Mouse (Mus musculus): ENCODE measurements around the gene Anapc15. TPM values are rescaled to one million over a fixed set of nuclear protein-coding genes. Genes with fewer than 3 reads are reported as not detected.
A peak's percentile ranks its signal among the peaks of the same experiment; 100 is the strongest.
"Not testable (repeated sequence)": the region's sequence is repeated elsewhere in the genome, so short reads cannot be mapped to it uniquely, and the experiment has no call there.

Anapc15 gene
- polyA plus RNA-seq, 1 experiment: 5.8 TPM

- Histone ChIP-seq H3K27me3 (ENCODE audit: control insufficient read depth) (no peaks in the 10 kb centered on the region), H3K4me3 (replicated peaks) (no peak overlapping the region), H3K4me1 (ENCODE audit: control insufficient read depth) (peaks cover 20% of the 10 kb centered on the region), H3K36me3 (ENCODE audit: control insufficient read depth) (no peaks in the 10 kb centered on the region), H3K9me3 (ENCODE audit: control insufficient read depth, low read length) (no peaks in the 10 kb centered on the region)
- TF ChIP-seq TAL1 (IDR thresholded peaks at IDR 0.05; ENCODE audit: low read length): no peak
- no peak for TF ChIP-seq GATA1 (IDR thresholded peaks at IDR 0.05; ENCODE audit: low read length)
These were observed 64.6 kb downstream of the Anapc15 start for GRCm38 (mm10) chr7:101928093-101928492.

- no peaks in the 10 kb centered on the region for H3K27me3 ChIP-seq (ENCODE audit: control insufficient read depth)
- TF ChIP-seq GATA1 (IDR thresholded peaks at IDR 0.05; ENCODE audit: low read length): no peak
- no peak for TF ChIP-seq TAL1 (IDR thresholded peaks at IDR 0.05; ENCODE audit: low read length)
- peaks cover 51% of the 10 kb centered on the region for H3K4me1 ChIP-seq (ENCODE audit: control insufficient read depth)
- no peaks in the 10 kb centered on the region for H3K9me3 ChIP-seq (ENCODE audit: control insufficient read depth, low read length)
- H3K36me3 ChIP-seq (ENCODE audit: control insufficient read depth): peaks cover 25% of the 10 kb centered on the region
- H3K4me3 ChIP-seq (replicated peaks): peak overlapping the region; percentile 99
These were observed 69.0 kb downstream of the Anapc15 start for GRCm38 (mm10) chr7:101932551-101932950.

GRCm38 (mm10) chr7:101933300-101933699, 69.8 kb downstream of the Anapc15 start:
- no peak for TF ChIP-seq GATA1 (IDR thresholded peaks at IDR 0.05; ENCODE audit: low read length)
- TF ChIP-seq TAL1 (IDR thresholded peaks at IDR 0.05; ENCODE audit: low read length): no peak
- H3K36me3 ChIP-seq (ENCODE audit: control insufficient read depth): peaks cover 31% of the 10 kb centered on the region
- H3K9me3 ChIP-seq (ENCODE audit: control insufficient read depth, low read length): no peaks in the 10 kb centered on the region
- peaks cover 56% of the 10 kb centered on the region for H3K4me1 ChIP-seq (ENCODE audit: control insufficient read depth)
- no peaks in the 10 kb centered on the region for H3K27me3 ChIP-seq (ENCODE audit: control insufficient read depth)
- H3K4me3 ChIP-seq (replicated peaks): peak overlapping the region; percentile 99

- no peak for TF ChIP-seq TAL1 (IDR thresholded peaks at IDR 0.05; ENCODE audit: low read length)
- Histone ChIP-seq H3K27me3 (ENCODE audit: control insufficient read depth) (no peaks in the 10 kb centered on the region), H3K4me3 (replicated peaks) (peak within 1 kb of the TSS; percentile 99), H3K36me3 (ENCODE audit: control insufficient read depth) (peaks cover 36% of the 10 kb centered on the region), H3K9me3 (ENCODE audit: control insufficient read depth, low read length) (no peaks in the 10 kb centered on the region), H3K4me1 (ENCODE audit: control insufficient read depth) (peaks cover 60% of the 10 kb centered on the region)
These were observed 70.3 kb downstream of the Anapc15 start, which contains the start of the genes Lrrc51 and Numa1 for GRCm38 (mm10) chr7:101933751-101934240. TSS of gene Lrrc51 (minus strand) at chr7:101933895. TSS of gene Numa1 (plus strand) at chr7:101934111.

- peaks cover 70% of the 10 kb centered on the region for H3K4me1 ChIP-seq (ENCODE audit: control insufficient read depth)
- H3K4me3 ChIP-seq (replicated peaks): peak overlapping the region; percentile 99
- no peaks in the 10 kb centered on the region for H3K9me3 ChIP-seq (ENCODE audit: control insufficient read depth, low read length)
- TF ChIP-seq GATA1 (IDR thresholded peaks at IDR 0.05; ENCODE audit: low read length) (no peak), TAL1 (IDR thresholded peaks at IDR 0.05; ENCODE audit: low read length) (no peak)
- H3K27me3 ChIP-seq (ENCODE audit: control insufficient read depth): no peaks in the 10 kb centered on the region
- peaks cover 55% of the 10 kb centered on the region for H3K36me3 ChIP-seq (ENCODE audit: control insufficient read depth)
These were observed 72.4 kb downstream of the Anapc15 start for GRCm38 (mm10) chr7:101935957-101936356.

GRCm38 (mm10) chr7:101936996-101937395, 73.5 kb downstream of the Anapc15 start:
- Histone ChIP-seq H3K27me3 (ENCODE audit: control insufficient read depth) (no peaks in the 10 kb centered on the region), H3K4me1 (ENCODE audit: control insufficient read depth) (peaks cover 75% of the 10 kb centered on the region), H3K4me3 (replicated peaks) (no peak overlapping the region), H3K9me3 (ENCODE audit: control insufficient read depth, low read length) (no peaks in the 10 kb centered on the region), H3K36me3 (ENCODE audit: control insufficient read depth) (peaks cover 64% of the 10 kb centered on the region)
- TF ChIP-seq TAL1 (IDR thresholded peaks at IDR 0.05; ENCODE audit: low read length) (no peak), GATA1 (IDR thresholded peaks at IDR 0.05; ENCODE audit: low read length) (no peak)

- Histone ChIP-seq H3K4me3 (replicated peaks) (no peak overlapping the region), H3K36me3 (ENCODE audit: control insufficient read depth) (peaks cover 70% of the 10 kb centered on the region), H3K4me1 (ENCODE audit: control insufficient read depth) (peaks cover 75% of the 10 kb centered on the region), H3K27me3 (ENCODE audit: control insufficient read depth) (no peaks in the 10 kb centered on the region), H3K9me3 (ENCODE audit: control insufficient read depth, low read length) (no peaks in the 10 kb centered on the region)
- TF ChIP-seq GATA1 (IDR thresholded peaks at IDR 0.05; ENCODE audit: low read length): no peak
- no peak for TF ChIP-seq TAL1 (IDR thresholded peaks at IDR 0.05; ENCODE audit: low read length)
These were observed 74.1 kb downstream of the Anapc15 start for GRCm38 (mm10) chr7:101937569-101937968.

GRCm38 (mm10) chr7:101938348-101938747, 74.8 kb downstream of the Anapc15 start:
- peaks cover 73% of the 10 kb centered on the region for H3K4me1 ChIP-seq (ENCODE audit: control insufficient read depth)
- peaks cover 74% of the 10 kb centered on the region for H3K36me3 ChIP-seq (ENCODE audit: control insufficient read depth)

GRCm38 (mm10) chr7:101939758-101940157, 76.2 kb downstream of the Anapc15 start:
- no peak overlapping the region for H3K4me3 ChIP-seq (replicated peaks)
- peaks cover 83% of the 10 kb centered on the region for H3K36me3 ChIP-seq (ENCODE audit: control insufficient read depth)
- TF ChIP-seq TAL1 (IDR thresholded peaks at IDR 0.05; ENCODE audit: low read length): no peak
- TF ChIP-seq GATA1 (IDR thresholded peaks at IDR 0.05; ENCODE audit: low read length): no peak
- H3K9me3 ChIP-seq (ENCODE audit: control insufficient read depth, low read length): no peaks in the 10 kb centered on the region; the same call in 1 of the 2 replicates
- peaks cover 78% of the 10 kb centered on the region for H3K4me1 ChIP-seq (ENCODE audit: control insufficient read depth)
- no peaks in the 10 kb centered on the region for H3K27me3 ChIP-seq (ENCODE audit: control insufficient read depth)

More at GRCm38 (mm10) chr7:101938348-101938747, 74.8 kb downstream of the Anapc15 start:
- Histone ChIP-seq H3K27me3 (ENCODE audit: control insufficient read depth) (no peaks in the 10 kb centered on the region), H3K4me3 (replicated peaks) (no peak overlapping the region), H3K9me3 (ENCODE audit: control insufficient read depth, low read length) (no peaks in the 10 kb centered on the region)
- TF ChIP-seq TAL1 (IDR thresholded peaks at IDR 0.05; ENCODE audit: low read length) (no peak), GATA1 (IDR thresholded peaks at IDR 0.05; ENCODE audit: low read length) (no peak)

- Histone ChIP-seq H3K36me3 (ENCODE audit: control insufficient read depth) (peaks cover 52% of the 10 kb centered on the region), H3K4me1 (ENCODE audit: control insufficient read depth) (peaks cover 46% of the 10 kb centered on the region)
- not testable (repeated sequence) for H3K27me3 ChIP-seq (ENCODE audit: control insufficient read depth); H3K4me3 ChIP-seq (replicated peaks); H3K9me3 ChIP-seq (ENCODE audit: control insufficient read depth, low read length)
These were observed 85.5 kb downstream of the Anapc15 start for GRCm38 (mm10) chr7:101949008-101949407.

Other genes starting within 250 kb of the Anapc15 start
- 2.1 and 3.1 TPM in 2 replicates for gene Clpb, start 200.1 kb upstream of the Anapc15 start, polyA plus RNA-seq (2012)
- gene Phox2a, start 45.4 kb upstream of the Anapc15 start, polyA plus RNA-seq (2012): not detected in 2 replicates
- gene Inppl1, start 25.5 kb upstream of the Anapc15 start, polyA plus RNA-seq (2012): 0.50 and 1.3 TPM in 2 replicates
- not detected in 2 replicates for gene Folr2, start 6.5 kb upstream of the Anapc15 start, polyA plus RNA-seq (2012)
- not detected in 2 replicates for gene Folr1, start 7.1 kb downstream of the Anapc15 start, polyA plus RNA-seq (2012)
- gene Lamtor1, start 42.2 kb downstream of the Anapc15 start, polyA plus RNA-seq (2012): 10.4 and 12.4 TPM in 2 replicates
- not detected in 2 replicates for gene Tomt, start 42.6 kb downstream of the Anapc15 start, polyA plus RNA-seq (2012)
- gene Lrrc51, start 70.2 kb downstream of the Anapc15 start, polyA plus RNA-seq (2012): not detected in 2 replicates
- 19.8 and 24.7 TPM in 2 replicates for gene Numa1, start 70.4 kb downstream of the Anapc15 start, polyA plus RNA-seq (2012)
- 0.67 and 1.0 TPM in 2 replicates for gene Il18bp, start 155.0 kb downstream of the Anapc15 start, polyA plus RNA-seq (2012)
- gene Rnf121, start 201.8 kb downstream of the Anapc15 start, polyA plus RNA-seq (2012): 0.12 and 0.34 TPM in 2 replicates
- 2.0 TPM in 2 replicates for gene Xndc1, start 201.8 kb downstream of the Anapc15 start, polyA plus RNA-seq (2012)
- gene Xntrpc, start 202.0 kb downstream of the Anapc15 start, polyA plus RNA-seq (2012): not detected in 2 replicates
- gene Trpc2, start 219.4 kb downstream of the Anapc15 start, polyA plus RNA-seq (2012): 0.15 and 0.37 TPM in 2 replicates
- gene Art1, start 238.0 kb downstream of the Anapc15 start, polyA plus RNA-seq (2012): not detected in 2 replicates
- not detected in 2 replicates for gene Art5, start 245.8 kb downstream of the Anapc15 start, polyA plus RNA-seq (2012)

All from erythroblast, embryonic 14.5 days (primary cell).